Mouse (Mus musculus) embryonic fibroblast, embryonic 13.5 days (primary cell): Measurements from ENCODE around the gene Fam166a. TPM values are rescaled to one million over a fixed set of nuclear protein-coding genes. Genes with fewer than 3 reads are reported as not detected.

Source experiments
- H3K27ac ChIP-seq: 2 replicates; pipeline ENCODE4 v1.5.1; 2012; ENCODE audit warnings: low read length, control low read depth, inconsistent platforms; ENCODE audit not compliant: insufficient read depth
- H3K4me1 ChIP-seq: 2 replicates; pipeline ENCODE4 v1.6.1; 2011; ENCODE audit warnings: low read length; ENCODE audit not compliant: control insufficient read depth, insufficient read depth
- H3K4me3 ChIP-seq: 2 replicates; pipeline ENCODE4 v1.5.1; 2011; ENCODE audit warnings: mild to moderate bottlenecking, control low read depth, low read length; ENCODE audit not compliant: insufficient read depth
- CTCF ChIP-seq: IDR thresholded peaks from 2 replicates; pipeline ENCODE4 v1.5.1; 2011; ENCODE audit warnings: mild to moderate bottlenecking, control low read depth, low read length, moderate library complexity, borderline replicate concordance; ENCODE audit not compliant: insufficient read depth
- POLR2A ChIP-seq: IDR thresholded peaks from 2 replicates; pipeline ENCODE4 v1.6.1; 2011; ENCODE audit warnings: low read depth, mild to moderate bottlenecking, control low read depth, low read length, moderate library complexity
- polyA plus RNA-seq: library from polyadenylated mRNA; stranded (reverse); fragments of >200 nt; gene quantifications from 2 replicates; pipeline ENCODE4 v1.2.4, GENCODE M21; 2011; ENCODE audit warnings: low read depth; ENCODE audit not compliant: missing spikeins, insufficient read length

Gene Fam166a
- polyA plus RNA-seq, 1 experiment: not detected

DNA sequence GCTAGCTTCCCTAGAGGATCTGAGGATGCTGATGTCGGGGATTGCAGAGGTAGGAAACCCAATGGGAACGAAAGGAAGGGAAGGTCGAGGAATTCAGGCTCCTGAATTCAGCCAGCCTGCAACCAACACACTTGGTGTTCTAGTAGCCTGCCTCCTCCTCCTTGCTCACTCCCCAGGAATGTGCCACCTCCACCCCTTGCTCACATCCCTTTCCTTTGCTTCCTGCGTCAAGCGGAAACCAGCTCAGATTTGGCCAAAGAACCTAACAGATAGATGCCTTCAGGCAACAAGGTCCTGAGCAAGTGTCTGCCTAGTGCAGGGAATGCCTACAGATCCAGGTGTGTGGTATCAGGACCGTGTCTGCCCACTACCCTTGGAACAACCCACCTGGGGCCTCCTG lies 42.0 kb upstream of the Fam166a start:
- no peak overlapping the region for H3K4me3 ChIP-seq
- H3K4me1 ChIP-seq: peaks cover 14% of the 10 kb centered on the region
- no peak for TF ChIP-seq POLR2A
- TF ChIP-seq CTCF: no peak
- no peak overlapping the region for H3K27ac ChIP-seq

DNA sequence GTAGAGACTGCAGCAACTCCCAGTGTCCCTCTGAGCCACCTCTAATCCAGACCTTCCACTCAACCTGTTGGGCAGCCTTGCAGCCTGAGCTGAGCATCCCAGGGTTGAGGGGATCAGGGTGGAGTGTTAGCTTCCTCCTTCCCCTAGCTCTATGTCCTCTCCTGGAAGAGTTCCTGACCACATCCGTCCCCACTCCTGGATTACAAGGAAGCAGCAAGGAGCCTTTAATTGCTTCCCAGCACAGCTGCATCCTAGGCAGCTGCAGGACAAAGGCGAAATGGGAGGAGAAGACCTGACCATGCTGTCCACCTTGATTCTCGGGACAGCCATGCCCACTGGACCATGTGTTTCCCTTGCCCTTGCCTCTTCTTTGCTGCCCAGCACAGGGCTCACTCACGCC lies 41.5 kb upstream of the Fam166a start:
- peaks cover 14% of the 10 kb centered on the region for H3K4me1 ChIP-seq
- H3K4me3 ChIP-seq: no peak overlapping the region
- H3K27ac ChIP-seq: no peak overlapping the region
- no peak for TF ChIP-seq CTCF
- TF ChIP-seq POLR2A: no peak

DNA sequence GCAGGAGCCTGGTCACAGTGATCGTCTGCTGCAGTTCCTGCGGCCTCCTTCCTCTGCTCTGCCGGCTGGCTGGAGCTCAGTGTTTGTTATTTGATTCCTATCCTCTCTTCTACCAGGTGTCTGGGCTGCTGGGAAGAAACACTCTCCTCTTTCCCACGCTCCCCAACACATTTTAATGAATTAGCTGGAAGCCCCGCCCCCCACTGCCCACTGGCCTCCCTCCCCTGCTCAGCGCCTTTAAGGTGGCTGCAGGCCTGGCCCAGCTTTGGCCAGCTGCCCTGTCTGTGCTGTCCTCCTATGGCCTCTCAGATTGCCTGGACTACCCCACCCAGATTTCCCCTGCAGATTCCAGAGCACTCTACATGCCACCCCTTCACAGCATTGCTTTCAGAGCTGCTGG lies 40.9 kb upstream of the Fam166a start:
- Histone ChIP-seq H3K27ac (no peak overlapping the region), H3K4me3 (no peak overlapping the region), H3K4me1 (peaks cover 14% of the 10 kb centered on the region)
- TF ChIP-seq POLR2A (no peak), CTCF (no peak)

DNA sequence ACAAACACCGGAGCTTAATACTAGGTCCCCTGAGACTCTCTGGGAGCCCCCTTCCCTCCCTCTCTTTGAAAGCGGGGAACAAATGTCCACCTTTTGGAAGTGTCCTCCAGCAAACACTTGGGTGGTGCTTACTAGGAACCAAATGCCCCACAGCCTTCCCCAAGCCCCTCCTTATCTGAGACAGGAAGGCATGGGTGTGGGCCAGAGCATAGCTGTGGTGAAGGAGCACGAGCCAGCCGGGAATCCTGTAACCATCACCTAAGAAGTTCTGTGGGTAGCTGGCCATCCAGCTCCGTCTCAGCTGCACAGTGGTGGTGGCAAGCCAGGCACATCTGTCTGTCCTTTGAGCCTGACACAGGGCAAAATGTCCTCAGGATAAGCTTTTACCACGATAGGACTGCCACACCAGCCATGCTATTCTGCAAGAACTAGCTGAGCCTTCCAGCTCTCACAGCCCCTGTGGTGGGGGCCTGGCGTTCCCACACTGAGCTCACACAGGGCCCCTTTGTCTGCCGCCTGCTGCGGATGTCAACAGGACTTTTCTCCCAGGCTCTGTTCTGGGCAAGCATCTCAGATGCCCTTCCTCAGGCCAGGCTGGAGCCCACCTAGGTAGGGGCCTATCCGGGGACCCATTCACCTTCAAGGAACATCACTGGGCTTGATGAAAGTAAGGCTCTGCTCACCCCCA lies 40.1 kb upstream of the Fam166a start:
- TF ChIP-seq POLR2A: no peak
- no peak for TF ChIP-seq CTCF
- Histone ChIP-seq H3K27ac (no peak overlapping the region), H3K4me1 (peaks cover 12% of the 10 kb centered on the region), H3K4me3 (no peak overlapping the region)

DNA sequence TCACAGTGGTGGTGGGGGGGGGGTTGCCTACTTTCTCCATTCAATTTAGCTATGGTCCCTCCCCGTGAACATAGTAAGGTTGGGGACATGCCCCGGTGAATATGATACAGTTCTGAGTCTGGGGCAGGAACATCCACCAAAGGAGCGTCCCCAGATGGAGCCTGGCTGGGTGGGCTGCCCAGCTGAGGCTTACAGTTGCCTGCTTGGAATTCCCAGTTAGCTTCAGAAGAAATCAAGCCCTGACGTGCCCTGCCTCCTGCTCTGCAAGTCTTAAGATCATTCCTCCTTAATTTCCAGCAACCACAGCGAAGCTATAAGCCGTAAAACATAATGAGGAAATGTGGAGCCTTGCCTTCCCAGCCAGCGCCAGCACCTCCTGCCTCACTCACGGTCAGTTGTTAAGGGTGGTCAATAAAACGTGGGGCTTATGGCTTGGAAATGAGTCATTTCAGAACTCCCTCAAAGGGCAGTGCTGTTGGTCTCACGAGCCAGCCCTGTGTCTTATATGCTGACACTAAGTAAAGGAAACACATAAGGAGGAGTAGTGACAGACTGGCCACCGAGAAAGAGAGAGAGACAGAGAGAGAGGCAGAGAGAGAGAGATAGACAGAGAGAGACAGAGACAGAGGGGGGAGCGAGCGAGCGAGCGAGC lies 38.9 kb upstream of the Fam166a start:
- peaks cover 12% of the 10 kb centered on the region for H3K4me1 ChIP-seq
- no peak overlapping the region for H3K27ac ChIP-seq
- TF ChIP-seq POLR2A: no peak
- no peak for TF ChIP-seq CTCF
- no peak overlapping the region for H3K4me3 ChIP-seq

DNA sequence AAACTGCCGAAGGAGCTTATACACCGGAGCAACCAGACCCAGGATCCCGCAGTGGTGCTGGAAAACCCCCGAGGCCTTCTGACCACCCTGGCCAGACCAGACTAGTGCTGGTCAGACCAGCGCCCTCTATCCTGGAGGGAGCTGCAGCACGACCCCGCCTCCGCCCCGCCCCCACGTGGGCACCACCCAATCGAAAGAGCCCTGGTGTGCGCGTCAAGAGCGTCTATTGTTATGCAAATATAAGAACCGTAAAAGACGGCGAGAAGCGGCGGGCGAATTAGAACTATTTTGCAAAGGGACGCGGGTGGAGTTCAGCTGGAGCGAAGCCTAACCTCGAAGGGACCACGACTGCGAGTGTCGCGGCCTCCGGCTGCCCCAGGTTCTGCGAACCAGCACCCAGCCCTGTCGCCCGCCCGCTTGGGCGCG lies 38.1 kb upstream of the Fam166a start, which contains the start of gene Nrarp:
Gene Nrarp (plus strand): TSS at position 281 of the 426 bp plus-strand sequence.
- peak; percentile 57 for TF ChIP-seq POLR2A
- peak; percentile 43; the same call in 1 of the 2 replicates for TF ChIP-seq CTCF
- Histone ChIP-seq H3K27ac (no peak within 1 kb of the TSS), H3K4me3 (peak within 1 kb of the TSS; percentile 41), H3K4me1 (peaks cover 12% of the 10 kb centered on the region)

DNA sequence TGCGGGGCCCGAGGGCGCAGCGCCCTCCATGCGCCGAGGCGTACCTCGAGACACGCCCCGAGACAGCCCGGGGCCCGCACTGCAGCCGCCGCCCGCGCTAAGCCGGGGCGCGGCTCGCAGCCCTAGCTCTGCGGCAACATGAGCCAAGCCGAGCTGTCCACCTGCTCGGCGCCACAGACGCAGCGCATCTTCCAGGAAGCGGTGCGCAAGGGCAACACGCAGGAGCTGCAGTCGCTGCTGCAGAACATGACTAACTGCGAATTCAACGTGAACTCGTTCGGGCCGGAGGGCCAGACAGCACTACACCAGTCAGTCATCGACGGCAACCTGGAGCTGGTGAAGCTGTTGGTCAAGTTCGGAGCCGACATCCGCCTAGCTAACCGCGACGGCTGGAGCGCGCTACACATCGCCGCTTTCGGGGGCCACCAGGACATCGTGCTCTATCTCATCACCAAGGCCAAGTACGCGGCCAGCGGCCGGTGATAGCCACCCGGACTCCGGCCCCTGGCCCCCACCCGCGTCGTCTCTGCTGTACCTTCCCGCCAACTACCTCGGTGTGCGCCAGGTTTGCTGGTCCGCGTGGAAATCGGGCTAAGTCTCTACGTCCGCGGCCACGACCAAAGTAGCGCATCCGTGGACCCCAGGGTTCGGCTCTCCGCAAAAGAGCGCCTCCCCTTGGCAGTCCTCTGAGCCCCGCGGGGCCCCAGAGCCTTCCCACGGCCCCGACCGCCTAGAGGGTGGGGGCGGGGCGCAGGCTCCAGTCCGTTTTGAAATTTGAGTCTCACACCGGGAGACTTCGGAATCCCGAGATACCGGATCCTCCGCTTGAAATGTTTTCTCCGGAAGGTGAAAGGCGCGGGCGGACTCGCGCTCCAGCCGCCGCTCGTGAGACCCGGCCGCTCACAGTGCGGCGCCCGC lies 37.3 kb upstream of the Fam166a start:
- Histone ChIP-seq H3K4me1 (peaks cover 11% of the 10 kb centered on the region), H3K27ac (no peak overlapping the region), H3K4me3 (peak overlapping the region; percentile 17)
- TF ChIP-seq POLR2A: no peak
- TF ChIP-seq CTCF: no peak

DNA sequence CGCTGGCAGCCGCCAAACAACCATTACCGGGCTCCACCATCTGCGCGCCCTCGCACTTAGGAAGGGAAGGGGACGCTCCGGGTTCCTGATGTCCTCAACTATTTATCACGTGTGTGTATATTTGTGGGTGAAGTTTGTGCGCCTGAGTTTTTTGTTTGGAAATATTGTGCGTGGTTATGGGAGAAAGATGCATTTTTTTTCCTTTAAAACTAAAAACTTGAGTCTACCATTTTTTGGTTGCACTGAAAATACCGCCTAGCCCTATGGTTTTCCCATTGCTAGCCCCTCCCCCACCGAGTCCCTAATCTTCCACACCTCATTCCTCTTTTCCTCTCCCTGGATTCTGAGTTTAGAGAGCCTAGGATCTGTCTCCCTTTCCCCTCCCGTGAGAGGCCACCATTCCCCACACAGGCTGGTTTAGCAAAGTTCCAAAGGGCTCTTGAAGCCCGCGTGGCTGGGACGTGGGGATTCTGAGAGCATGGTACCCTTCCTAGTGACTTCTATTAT lies 36.6 kb upstream of the Fam166a start:
- Histone ChIP-seq H3K4me1 (peaks cover 4% of the 10 kb centered on the region; the same call in 1 of the 2 replicates), H3K4me3 (peak overlapping the region; percentile 15; the same call in 1 of the 2 replicates), H3K27ac (no peak overlapping the region)
- TF ChIP-seq CTCF (no peak), POLR2A (no peak)

DNA sequence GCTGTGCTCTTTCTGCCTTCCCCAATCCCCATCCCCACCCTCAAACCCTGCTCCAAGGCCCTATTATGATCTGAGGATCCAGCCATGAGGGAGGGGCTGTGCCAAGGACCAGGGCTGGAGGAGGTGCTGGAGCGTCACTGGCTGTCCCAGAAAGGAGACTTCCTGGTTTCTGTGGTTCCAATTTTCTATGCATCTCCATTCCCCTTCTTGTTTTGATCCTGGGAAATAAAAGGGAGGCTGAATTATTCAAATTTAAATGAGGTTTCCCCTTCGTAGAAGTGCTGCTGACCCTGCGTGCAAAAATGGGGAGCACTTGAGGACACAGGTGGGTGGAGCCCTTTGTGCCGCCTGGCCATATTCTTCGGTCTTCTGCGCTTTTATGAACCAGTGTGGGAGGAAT lies 35.9 kb upstream of the Fam166a start:
- Histone ChIP-seq H3K27ac (no peak overlapping the region), H3K4me1 (no peaks in the 10 kb centered on the region), H3K4me3 (no peak overlapping the region)
- no peak for TF ChIP-seq POLR2A
- TF ChIP-seq CTCF: no peak

DNA sequence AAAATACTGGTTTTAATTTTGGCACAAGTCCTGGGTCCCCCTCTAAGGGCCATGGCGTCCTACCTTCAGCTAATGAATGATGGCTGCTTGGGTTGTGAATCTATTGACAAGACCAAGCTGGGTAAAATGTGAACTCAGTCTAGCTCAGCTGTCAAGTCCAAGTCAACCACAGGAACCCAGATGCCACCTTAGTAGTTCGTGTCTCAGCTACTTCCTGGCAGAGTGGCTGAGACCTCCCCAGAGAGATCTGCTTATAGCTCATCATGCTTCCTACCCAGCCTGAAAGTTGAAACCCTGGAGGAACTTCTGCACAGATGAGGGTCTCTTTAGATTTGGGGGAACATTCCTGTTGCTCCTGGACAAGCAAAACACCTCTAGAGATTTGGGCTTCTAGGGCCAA lies 35.2 kb upstream of the Fam166a start:
- Histone ChIP-seq H3K4me3 (no peak overlapping the region), H3K27ac (no peak overlapping the region)

More for the DNA sequence above, 35.2 kb upstream of the Fam166a start:
- H3K4me1 ChIP-seq: no peaks in the 10 kb centered on the region
- TF ChIP-seq CTCF (no peak), POLR2A (no peak)
